Mouse (Mus musculus) CH12.LX (cell line): Measurements from ENCODE around the gene Slc30a3. TPM values are rescaled to one million over a fixed set of nuclear protein-coding genes. Genes with fewer than 3 reads are reported as not detected.

Source experiments
- DNase-seq: peaks from one replicate; pipeline ENCODE4 v3.0.0-alpha.2; 2013; ENCODE audit errors: extremely low read depth
- H3K27ac ChIP-seq: 2 replicates; pipeline ENCODE4 v1.5.1; 2012; ENCODE audit warnings: low read depth, mild to moderate bottlenecking, control low read depth, moderate library complexity; ENCODE audit not compliant: insufficient read depth
- H3K27me3 ChIP-seq: replicated peaks from 2 replicates; pipeline ENCODE3; 2012; ENCODE audit warnings: inconsistent platforms
- H3K36me3 ChIP-seq, 2 experiments: replicated peaks in 1 of 2; 2 replicates each; pipeline versions ENCODE3 to v1.6.1; 2012; ENCODE audit warnings: inconsistent platforms in 1 of 2, low read length in 1 of 2, mild to moderate bottlenecking in 1 of 2, mixed read lengths in 1 of 2, moderate library complexity in 1 of 2; ENCODE audit not compliant: control insufficient read depth in 1 of 2, insufficient read depth in 1 of 2
- H3K4me1 ChIP-seq, 2 experiments: 2 replicates each; pipeline ENCODE4 v1.6.1; 2012; ENCODE audit warnings: inconsistent platforms in 1 of 2, moderate library complexity in 1 of 2; ENCODE audit not compliant: insufficient read depth in 2 of 2, control insufficient read depth in 1 of 2
- H3K4me2 ChIP-seq: 2 replicates; pipeline ENCODE4 v1.6.1; 2012; ENCODE audit warnings: low read depth, mild to moderate bottlenecking, control low read depth; ENCODE audit not compliant: poor library complexity, insufficient read depth, severe bottlenecking
- H3K4me3 ChIP-seq, 3 experiments: fragments of 150-350 bp in 1 of 3; sonication (generic) in 1 of 3; replicated peaks in 1 of 3; 2 replicates each; pipeline versions ENCODE3 to v1.5.1; 2011 to 2012; ENCODE audit warnings: low read depth in 2 of 3, low read length in 2 of 3, mild to moderate bottlenecking in 2 of 3, moderate library complexity in 2 of 3, control low read depth in 1 of 3, improper control_type of control experiment in 1 of 3, inconsistent platforms in 1 of 3, mixed read lengths in 1 of 3; ENCODE audit not compliant: poor library complexity in 1 of 3
- H3K79me2 ChIP-seq: replicated peaks from 2 replicates; pipeline ENCODE4 v1.6.1; 2012; ENCODE audit warnings: mild to moderate bottlenecking, moderate library complexity; ENCODE audit not compliant: control insufficient read depth, poor library complexity, insufficient read depth, severe bottlenecking; ENCODE audit errors: extremely low read depth
- H3K9ac ChIP-seq: 2 replicates; pipeline ENCODE4 v1.6.1; 2012; ENCODE audit warnings: low read depth, mild to moderate bottlenecking, control low read depth, moderate library complexity; ENCODE audit not compliant: insufficient read depth
- H3K9me3 ChIP-seq: replicated peaks from 2 replicates; pipeline ENCODE3; 2012; ENCODE audit warnings: low read length, inconsistent platforms, mixed read lengths
- BHLHE40 ChIP-seq: IDR thresholded peaks from 2 replicates; pipeline ENCODE4 v1.6.1; 2011; ENCODE audit warnings: mild to moderate bottlenecking, low read depth, low read length, improper control_type of control experiment
- CHD2 ChIP-seq: IDR thresholded peaks from 2 replicates; pipeline ENCODE4 v1.6.1; 2011; ENCODE audit warnings: low read length, improper control_type of control experiment
- CTCF ChIP-seq, 2 experiments: IDR thresholded peaks in 1 of 2; conservative IDR thresholded peaks in 1 of 2; 2 replicates each; pipeline ENCODE4 v1.5.1; 2011 to 2012; ENCODE audit warnings: low read depth in 2 of 2, low read length in 2 of 2, improper control_type of control experiment in 1 of 2, inconsistent platforms in 1 of 2, mild to moderate bottlenecking in 1 of 2, moderate library complexity in 1 of 2
- EP300 ChIP-seq: IDR thresholded peaks from 2 replicates; pipeline ENCODE4 v1.6.1; 2011; ENCODE audit warnings: low read length, improper control_type of control experiment
- ETS1 ChIP-seq: conservative IDR thresholded peaks from 2 replicates; pipeline ENCODE4 v1.6.1; 2012; ENCODE audit warnings: low read depth, mild to moderate bottlenecking, inconsistent platforms, low read length, improper control_type of control experiment, moderate library complexity
- GABPA ChIP-seq: IDR thresholded peaks from 2 replicates; pipeline ENCODE4 v1.6.1; 2012; ENCODE audit warnings: low read depth, low read length, improper control_type of control experiment, inconsistent platforms; ENCODE audit not compliant: insufficient replicate concordance
- IRF4 ChIP-seq: IDR thresholded peaks from 2 replicates; pipeline ENCODE4 v1.6.1; 2014; ENCODE audit warnings: low read depth, mild to moderate bottlenecking, inconsistent platforms, low read length, improper control_type of control experiment
- JUN ChIP-seq: IDR thresholded peaks from 2 replicates; pipeline ENCODE4 v1.6.1; 2011; ENCODE audit warnings: low read depth, mild to moderate bottlenecking, low read length, improper control_type of control experiment, moderate library complexity; ENCODE audit not compliant: insufficient read depth
- JUND ChIP-seq: conservative IDR thresholded peaks from 2 replicates; pipeline ENCODE4 v1.6.1; 2011; ENCODE audit warnings: low read depth, low read length, improper control_type of control experiment
- KAT2A ChIP-seq: IDR thresholded peaks from 2 replicates; pipeline ENCODE4 v1.6.1; 2012; ENCODE audit warnings: low read length, improper control_type of control experiment, inconsistent platforms; ENCODE audit not compliant: insufficient replicate concordance
- MAFK ChIP-seq: IDR thresholded peaks from 2 replicates; pipeline ENCODE4 v1.6.1; 2011; ENCODE audit warnings: low read length, improper control_type of control experiment; ENCODE audit not compliant: insufficient replicate concordance
- MAX ChIP-seq: IDR thresholded peaks from 2 replicates; pipeline ENCODE4 v1.6.1; 2011; ENCODE audit warnings: low read length, improper control_type of control experiment
- MAZ ChIP-seq: IDR thresholded peaks from 2 replicates; pipeline ENCODE4 v1.6.1; 2012; ENCODE audit warnings: low read depth, mild to moderate bottlenecking, inconsistent platforms, low read length, improper control_type of control experiment, moderate library complexity
- MEF2A ChIP-seq: IDR thresholded peaks from 2 replicates; pipeline ENCODE4 v1.6.1; 2014; ENCODE audit warnings: low read depth, mild to moderate bottlenecking, inconsistent platforms, low read length, improper control_type of control experiment, borderline replicate concordance
- MYC ChIP-seq: IDR thresholded peaks from 2 replicates; pipeline ENCODE4 v1.6.1; 2011; ENCODE audit warnings: low read depth, mild to moderate bottlenecking, improper control_type of control experiment, low read length
- PAX5 ChIP-seq: IDR thresholded peaks from 2 replicates; pipeline ENCODE4 v1.6.1; 2012; ENCODE audit warnings: low read length, inconsistent platforms, mixed read lengths
- POLR2A ChIP-seq: IDR thresholded peaks from 2 replicates; pipeline ENCODE4 v1.6.1; 2011; ENCODE audit warnings: low read depth, mild to moderate bottlenecking, improper control_type of control experiment, low read length
- RCOR1 ChIP-seq: conservative IDR thresholded peaks from 2 replicates; pipeline ENCODE4 v1.6.1; 2012; ENCODE audit warnings: low read depth, mild to moderate bottlenecking, inconsistent platforms, low read length, improper control_type of control experiment
- SIN3A ChIP-seq: IDR thresholded peaks from 2 replicates; pipeline ENCODE4 v1.6.1; 2012; ENCODE audit warnings: low read length, improper control_type of control experiment, inconsistent platforms
- SMC3 ChIP-seq: IDR thresholded peaks from 2 replicates; pipeline ENCODE4 v1.6.1; 2011; ENCODE audit warnings: low read depth, low read length, improper control_type of control experiment
- TBP ChIP-seq: conservative IDR thresholded peaks from 2 replicates; pipeline ENCODE4 v1.6.1; 2011; ENCODE audit warnings: low read depth, low read length, improper control_type of control experiment
- TCF12 ChIP-seq: IDR thresholded peaks from 2 replicates; pipeline ENCODE4 v1.6.1; 2014; ENCODE audit warnings: low read depth, mild to moderate bottlenecking, inconsistent platforms, low read length, improper control_type of control experiment
- UBTF ChIP-seq: IDR thresholded peaks from 2 replicates; pipeline ENCODE4 v1.6.1; 2012; ENCODE audit warnings: low read depth, mild to moderate bottlenecking, inconsistent platforms, low read length, improper control_type of control experiment, moderate library complexity
- USF2 ChIP-seq: conservative IDR thresholded peaks from 2 replicates; pipeline ENCODE4 v1.6.1; 2011; ENCODE audit warnings: low read depth, low read length, improper control_type of control experiment
- ZKSCAN1 ChIP-seq: IDR thresholded peaks from 2 replicates; pipeline ENCODE4 v1.6.1; 2012; ENCODE audit warnings: low read depth, inconsistent platforms, low read length, improper control_type of control experiment, borderline replicate concordance
- ZMIZ1 ChIP-seq: IDR thresholded peaks from 2 replicates; pipeline ENCODE4 v1.6.1; 2012; ENCODE audit warnings: low read depth, mild to moderate bottlenecking, inconsistent platforms, low read length, improper control_type of control experiment
- ZNF384 ChIP-seq: IDR thresholded peaks from 2 replicates; pipeline ENCODE4 v1.6.1; 2012; ENCODE audit warnings: low read depth, low read length, improper control_type of control experiment, inconsistent platforms
- dilution Hi-C: fragments of 300-500 bp; cut with MboI; formaldehyde crosslinking; loops from 2 replicates; pipeline ENCODE4 v1.14.3; 2020; ENCODE audit warnings: low sequenced_read_pairs; ENCODE audit not compliant: extremely low pct_unique_long_range_greater_than_20kb, extremely low pct_ligation_motif_present
- in situ Hi-C: fragments of 300-500 bp; cut with MboI; formaldehyde crosslinking; loops from 3 replicates; pipeline ENCODE4 v1.14.3; 2019; ENCODE audit warnings: low sequenced_read_pairs, low pct_ligation_motif_present, low pct_unique_long_range_greater_than_20kb, mixed read lengths
- polyA plus RNA-seq: library from polyadenylated mRNA; unstranded; fragments of >175 nt; gene quantifications from 2 replicates; pipeline ENCODE4 v1.2.1, GENCODE M21; 2012; ENCODE audit warnings: low read depth; ENCODE audit not compliant: insufficient read length
- total RNA-seq, 2 experiments: library from RNA; depleted of rRNA; stranded (reverse); fragments of 300-350 nt in 1 of 2; fragments of >200 nt in 1 of 2; gene quantifications; 2 replicates each; pipeline ENCODE4 v1.2.3; 2012 to 2014

The Slc30a3 gene
- total and polyA plus RNA-seq, 3 experiments, result not detected

DNA sequence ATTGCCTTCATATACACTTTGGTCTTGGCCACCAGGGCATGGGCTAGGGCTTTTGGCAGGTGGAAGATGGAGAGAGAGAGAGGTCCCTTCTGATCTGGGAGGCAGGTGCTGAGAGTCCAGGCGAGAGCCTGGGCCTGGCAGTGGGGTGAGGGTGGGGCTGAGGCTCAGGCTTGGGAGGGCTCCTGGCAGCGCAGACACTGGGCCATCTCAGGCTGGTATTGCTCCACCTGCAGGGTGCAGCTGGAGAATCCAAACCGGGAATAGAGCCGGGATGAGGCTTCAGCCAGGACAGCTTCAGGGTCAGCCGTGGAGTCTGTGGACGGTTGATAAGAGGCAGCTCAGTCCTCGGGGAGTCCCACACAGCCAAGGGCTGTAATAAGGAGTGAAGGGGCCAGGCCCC, 21.4 kb downstream of the Slc30a3 start:
- Histone ChIP-seq H3K9ac (no peak overlapping the region), H3K27me3 (peaks cover 56% of the 10 kb centered on the region), H3K4me3 (no peak overlapping the region), H3K79me2 (no peaks in the 10 kb centered on the region), H3K27ac (no peak overlapping the region), H3K9me3 (no peaks in the 10 kb centered on the region), H3K4me1 (peaks cover 13 to 36% of the 10 kb centered on the region in 2 experiments), H3K4me2 (no peak overlapping the region), H3K36me3 (no peaks in the 10 kb centered on the region)
- TF ChIP-seq ZMIZ1, result no peak
- TF ChIP-seq GABPA, result no peak
- no peak for TF ChIP-seq ZNF384
- no peak for TF ChIP-seq RCOR1
- no peak for TF ChIP-seq JUND
- no peak for TF ChIP-seq CHD2
- TF ChIP-seq IRF4, result no peak
- no peak for TF ChIP-seq MEF2A
- TF ChIP-seq UBTF, result no peak
- TF ChIP-seq ZKSCAN1, result no peak
- no peak for TF ChIP-seq SMC3
- TF ChIP-seq SIN3A, result no peak
- in situ Hi-C loops, result loop anchor here (5.0 kb wide), 1 partner anchor 46 kb away; no protein-coding TSS in a partner anchor
- no peak for DNase-seq
- dilution Hi-C loops, result no loop called here

DNA sequence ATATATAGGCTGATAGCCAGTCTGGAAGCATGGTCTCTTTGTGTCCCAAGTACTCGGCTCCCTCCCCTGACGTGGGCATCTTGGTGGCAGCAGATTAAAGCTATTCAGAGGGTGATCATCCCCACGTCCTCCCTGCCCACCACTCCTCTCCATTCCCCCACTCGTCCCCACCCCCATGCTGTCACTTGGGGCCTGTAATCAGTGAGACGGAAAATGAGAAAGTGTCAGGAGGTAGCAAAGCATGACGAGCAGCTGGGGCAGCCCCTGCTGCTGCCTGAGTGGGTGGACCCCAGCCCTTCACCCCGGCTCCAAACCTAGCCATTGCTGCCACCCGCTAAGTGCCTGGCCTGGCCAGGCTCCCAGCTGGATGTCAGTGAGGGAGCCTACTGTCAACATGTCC, 24.1 kb downstream of the Slc30a3 start:
- Histone ChIP-seq H3K9ac (no peak overlapping the region), H3K36me3 (peaks cover 6 to 21% of the 10 kb centered on the region in 2 experiments), H3K27ac (no peak overlapping the region), H3K9me3 (no peaks in the 10 kb centered on the region), H3K4me2 (peak overlapping the region; percentile 95), H3K4me3 (no peak overlapping the region), H3K27me3 (peaks cover 29% of the 10 kb centered on the region), H3K4me1 (peaks cover 13 to 36% of the 10 kb centered on the region in 2 experiments), H3K79me2 (no peaks in the 10 kb centered on the region)
- dilution Hi-C loops (no loop called here), in situ Hi-C loops (no loop called here)
- TF ChIP-seq MYC (no peak), JUN (no peak), ETS1 (peak; percentile 73), TBP (no peak), JUND (no peak), CTCF (conservative IDR thresholded peaks at IDR 0.05 in 1 of 2, IDR thresholded peaks at IDR 0.05 in 1 of 2; ENCODE audit: low read depth in 2 of 2, low read length in 2 of 2) (no peak), CHD2 (peak; percentile 82; the same call in 1 of the 2 replicates), TCF12 (peak; percentile 58), ZMIZ1 (no peak), RCOR1 (0 out of 2 replicates have a peak, but pooled peaks have one; percentile 25), MEF2A (peak; percentile 49; the same call in 1 of the 2 replicates), BHLHE40 (peak; percentile 80), PAX5 (no peak), KAT2A (no peak), MAZ (peak; percentile 52; the same call in 1 of the 2 replicates), IRF4 (peak; percentile 71), EP300 (peak; percentile 58), POLR2A (0 out of 2 replicates have a peak, but pooled peaks have one; percentile 9), ZNF384 (no peak), MAFK (peak; percentile 61; the same call in 1 of the 2 replicates), USF2 (no peak), MAX (0 out of 2 replicates have a peak, but pooled peaks have one; percentile 30), SIN3A (peak; percentile 36; the same call in 1 of the 2 replicates)
- peak; percentile 61 for DNase-seq
